Mouse (Mus musculus) natural killer cell, adult 2 months (primary cell): ENCODE data around the gene Tmem233.
A peak's percentile ranks its signal among the peaks of the same experiment; 100 is the strongest.

ENCODE experiments used
- DNase-seq, 2 experiments: peaks; one replicate each; pipeline ENCODE4 v3.0.0; 2022; ENCODE audit warnings: low spot score in 2 of 2

Tmem233 gene

DNA sequence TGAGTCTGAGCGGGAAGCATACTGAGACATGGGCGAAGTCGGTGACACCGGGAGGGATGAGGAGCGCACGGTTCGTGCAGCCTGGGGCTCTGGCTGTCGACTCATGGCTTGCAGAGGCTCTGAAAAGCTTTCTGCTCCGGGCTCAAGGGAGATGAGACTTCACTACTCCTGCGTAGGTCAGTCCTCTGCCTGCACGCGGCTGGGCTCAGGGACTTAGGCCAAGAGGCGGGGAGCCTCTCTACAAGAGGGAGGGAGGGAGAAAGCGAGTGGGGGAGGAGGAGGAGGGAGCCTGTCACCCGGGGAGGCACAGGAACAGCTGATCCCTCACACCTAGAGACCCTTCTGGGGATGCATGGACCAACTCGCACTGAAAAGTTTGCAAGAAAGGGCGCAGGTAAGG is at the start of gene Tmem233:
Gene Tmem233, minus strand, starts transcription at position 164 of the 400 bp plus-strand sequence.
- DNase-seq: no peak

GRCm38 (mm10) chr5:116123344-116123743 is 40.3 kb upstream of the Tmem233 start:
- DNase-seq: peak; percentile 40 to 56

- peak; percentile 51 to 58 for DNase-seq
These were observed 33.5 kb upstream of the Tmem233 start for GRCm38 (mm10) chr5:116116567-116116966.

DNA sequence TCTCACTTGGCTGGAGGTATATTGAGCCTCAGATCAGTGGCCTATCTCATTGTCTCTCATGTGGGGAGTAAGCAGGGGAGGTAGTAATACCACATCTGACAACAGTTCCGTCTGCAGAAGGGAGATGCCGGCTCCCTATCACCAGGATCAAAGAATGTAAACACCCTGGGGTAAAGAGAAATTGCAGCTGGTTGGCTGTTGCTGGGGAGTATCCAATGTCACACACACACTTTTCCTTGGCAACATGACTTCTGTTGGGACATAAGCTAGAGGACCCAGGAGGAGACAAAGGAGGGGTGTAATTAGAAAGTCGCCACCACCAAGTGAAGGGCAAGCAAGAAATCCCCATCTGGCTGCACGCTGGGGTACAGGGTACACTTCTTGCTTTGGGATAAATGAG is 33.1 kb upstream of the Tmem233 start:
- DNase-seq: no peak

DNA sequence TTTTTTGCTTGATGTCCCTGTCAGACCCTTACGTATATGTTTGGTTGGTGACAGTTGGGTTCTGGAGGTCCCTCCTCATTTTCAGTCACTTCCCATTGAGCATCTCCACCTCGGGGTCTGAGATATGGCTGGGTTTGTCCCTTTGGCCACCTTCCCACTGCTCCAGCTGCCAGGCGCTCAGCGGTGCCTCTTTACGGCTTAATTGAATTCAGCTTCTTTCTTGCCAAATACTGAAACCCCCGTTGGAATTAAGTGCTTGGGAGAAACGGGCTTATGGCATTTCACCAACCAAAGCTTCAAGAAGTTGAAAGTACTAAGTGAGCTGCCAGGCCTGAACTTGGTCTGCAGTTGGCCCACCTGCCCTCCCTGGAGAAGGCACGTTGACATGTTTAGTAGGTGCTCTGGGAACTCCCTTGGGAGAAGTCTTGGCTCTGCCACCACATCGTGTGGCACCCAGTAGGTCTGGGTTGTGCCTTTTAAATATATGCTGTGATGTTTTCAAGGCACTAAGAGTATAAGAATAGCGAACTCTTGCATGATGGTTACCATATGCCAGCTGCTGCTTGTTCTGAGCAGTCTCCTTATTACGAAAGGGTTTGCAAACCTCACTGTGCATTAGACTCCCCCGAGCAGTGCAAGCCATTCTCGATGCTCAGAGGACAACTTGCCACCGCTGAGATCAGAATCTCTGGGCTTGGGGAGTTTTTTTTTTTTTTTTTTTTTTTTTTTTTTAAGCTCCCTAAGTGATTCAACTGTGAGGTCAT is 32.2 kb upstream of the Tmem233 start:
- DNase-seq: no peak

DNA sequence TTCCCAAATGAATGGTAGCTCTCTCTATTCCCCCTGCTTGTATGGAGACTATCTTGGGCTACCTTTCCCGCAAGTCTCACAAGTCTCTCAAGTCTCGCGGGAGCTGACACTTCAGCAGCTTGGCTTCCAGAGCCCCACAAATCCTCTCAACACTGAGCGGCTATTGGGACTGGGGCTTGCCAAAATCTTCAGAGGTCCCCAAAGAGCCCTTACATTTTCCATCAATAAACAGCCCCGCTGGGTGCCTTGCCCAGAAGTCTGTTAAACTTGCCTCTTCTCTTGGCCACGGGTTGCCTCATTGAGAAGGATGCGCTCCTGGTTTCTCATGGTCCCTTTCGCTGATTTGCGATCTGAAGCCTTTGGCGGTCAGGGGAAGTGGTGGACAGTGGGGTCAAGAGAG is 25.6 kb upstream of the Tmem233 start:
- no peak for DNase-seq

GRCm38 (mm10) chr5:116084231-116084630 is 1.2 kb upstream of the Tmem233 start:
- DNase-seq: no peak

- no peak for DNase-seq
These were observed 673 bp downstream of the Tmem233 start for GRCm38 (mm10) chr5:116082241-116082900.

DNA sequence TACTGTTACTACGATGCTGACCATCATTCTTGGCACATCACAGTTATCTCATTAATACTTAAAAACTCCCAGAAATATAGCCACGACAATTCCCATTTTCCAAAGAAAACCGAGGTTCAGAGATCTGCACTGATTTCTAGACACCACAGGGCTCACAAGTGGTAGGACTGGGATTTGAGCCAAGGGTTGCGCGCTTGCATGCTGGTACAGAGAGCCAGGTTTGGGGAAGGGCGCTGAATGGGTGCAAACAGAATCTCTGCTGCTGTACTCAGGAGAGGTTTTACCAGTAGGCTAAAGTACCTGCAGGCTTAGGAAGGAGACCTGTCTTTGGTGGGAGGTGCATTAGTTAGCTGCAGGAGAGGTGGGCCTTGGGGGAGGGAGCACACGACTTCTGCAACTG is 1.4 kb downstream of the Tmem233 start:
- DNase-seq: no peak

- no peak for DNase-seq
These were observed 2.3 kb downstream of the Tmem233 start for GRCm38 (mm10) chr5:116080736-116081135.

GRCm38 (mm10) chr5:116069618-116070017 is 13.4 kb downstream of the Tmem233 start:
- DNase-seq: no peak

GRCm38 (mm10) chr5:116052826-116053225 is 30.2 kb downstream of the Tmem233 start:
- no peak for DNase-seq

GRCm38 (mm10) chr5:116052171-116052570 is 30.9 kb downstream of the Tmem233 start:
- no peak for DNase-seq

DNA sequence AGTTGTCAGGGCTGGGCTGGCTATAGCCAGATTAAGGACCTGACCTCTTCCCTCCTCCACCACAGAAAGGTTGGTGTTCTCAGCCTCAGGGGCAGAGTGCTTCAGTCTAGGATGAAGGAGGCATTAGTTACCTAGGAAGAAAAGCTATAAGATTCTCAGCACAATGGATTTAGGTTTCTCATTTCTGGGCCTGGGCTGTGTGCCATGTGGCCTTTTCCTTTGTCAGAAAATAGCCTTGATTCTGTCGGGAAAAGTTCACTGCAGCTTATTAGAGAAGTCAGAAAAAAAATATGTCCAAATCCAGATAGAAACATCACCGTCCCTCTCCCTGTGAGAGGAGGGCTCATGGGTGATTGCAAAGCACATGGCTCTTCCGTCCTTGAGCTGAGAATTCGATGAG is 33.2 kb downstream of the Tmem233 start:
- no peak for DNase-seq

- no peak for DNase-seq
These were observed 34.7 kb downstream of the Tmem233 start for GRCm38 (mm10) chr5:116048321-116048720.

- DNase-seq: no peak
These were observed 36.8 kb downstream of the Tmem233 start for GRCm38 (mm10) chr5:116046246-116046645.

- no peak for DNase-seq
These were observed 37.5 kb downstream of the Tmem233 start for GRCm38 (mm10) chr5:116045581-116045980.

DNA sequence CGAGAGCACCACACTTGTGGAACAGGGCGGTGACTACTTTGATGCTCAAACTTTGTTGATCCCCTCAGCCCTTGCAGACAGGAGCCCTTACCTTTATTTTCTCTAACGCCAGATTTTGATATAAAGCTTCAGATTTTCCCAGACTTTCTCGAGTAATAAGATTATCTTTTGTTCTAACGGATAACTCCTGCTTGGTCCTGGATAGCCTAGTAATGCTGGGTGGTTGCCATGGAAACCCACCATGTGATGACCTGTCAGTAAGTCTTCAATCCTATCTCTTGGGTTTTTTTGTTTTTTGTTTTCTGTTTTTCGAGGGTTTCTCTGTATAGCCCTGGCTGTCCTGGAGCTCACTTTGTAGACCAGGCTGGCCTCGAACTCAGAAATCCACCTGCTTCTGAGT is 40.8 kb downstream of the Tmem233 start:
- no peak for DNase-seq

- DNase-seq: no peak
These were observed 43.3 kb downstream of the Tmem233 start for GRCm38 (mm10) chr5:116039706-116040105.

GRCm38 (mm10) chr5:116037731-116038130 is 45.3 kb downstream of the Tmem233 start:
- no peak for DNase-seq

GRCm38 (mm10) chr5:116036465-116036864 is 46.6 kb downstream of the Tmem233 start:
- DNase-seq: no peak

DNA sequence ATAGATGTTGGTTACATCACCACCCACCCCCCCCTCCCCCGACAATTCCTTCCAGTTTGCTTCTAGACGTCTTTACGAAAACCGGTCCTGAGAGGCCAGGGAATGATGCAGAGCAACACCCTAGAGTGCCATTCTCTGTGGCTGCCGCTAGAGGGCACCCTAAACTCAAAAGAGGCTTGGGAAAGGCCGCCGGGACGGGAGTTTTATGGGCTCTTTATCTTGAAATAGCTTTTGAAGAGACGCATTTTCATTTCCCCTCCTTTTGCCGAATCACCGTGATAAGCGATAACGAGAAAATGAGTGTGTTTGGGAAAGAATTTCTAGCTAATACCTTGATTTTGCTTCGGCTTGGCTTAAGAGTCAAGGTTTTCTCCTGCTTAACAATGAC is 51.9 kb downstream of the Tmem233 start:
- peak; percentile 38 to 61 for DNase-seq

- DNase-seq: no peak
These were observed 52.4 kb downstream of the Tmem233 start for GRCm38 (mm10) chr5:116030566-116031189.
